Mouse (Mus musculus) testis, adult 10 weeks (tissue): ENCODE results near the gene Tac4. TPM values are rescaled to one million over a fixed set of nuclear protein-coding genes. Genes with fewer than 3 reads are reported as not detected.

ENCODE experiments used
- polyA plus RNA-seq: library from polyadenylated mRNA; stranded (reverse); fragments of 350-450 nt; fragmentation: Illumina TruSeq; extraction: RNeasy Lipid Tissue Mini Kit (QIAGEN cat#74804); gene quantifications from one replicate; pipeline ENCODE4 v1.2.3, GENCODE M21; 2014; ENCODE audit warnings: low read depth, low replicate concordance

Gene Tac4
- polyA plus RNA-seq = not detected

GRCm38 (mm10) chr11:95261178-95261751, at the start of gene Tac4:
Tac4 (plus strand) TSS chr11:95261529.

GRCm38 (mm10) chr11:95310007-95310647, 48.8 kb downstream of the Tac4 start, which contains the start of gene Kat7:
Kat7 (minus strand) TSS chr11:95310246.

Other genes starting within 250 kb of the Tac4 start
- gene Pdk2, start 220.2 kb upstream of the Tac4 start, polyA plus RNA-seq = 11.8 TPM
- gene Itga3, start 184.7 kb upstream of the Tac4 start, polyA plus RNA-seq = 0.07 TPM
- gene Dlx3, start 141.4 kb upstream of the Tac4 start, polyA plus RNA-seq = not detected
- gene Dlx4, start 115.3 kb upstream of the Tac4 start, polyA plus RNA-seq = 1.1 TPM
- gene Kat7, start 48.7 kb downstream of the Tac4 start, polyA plus RNA-seq = 121 TPM
- gene Fam117a, start 75.5 kb downstream of the Tac4 start, polyA plus RNA-seq = 1.2 TPM
- 22.6 TPM for gene Slc35b1, start 123.2 kb downstream of the Tac4 start, polyA plus RNA-seq
- gene Spop, start 152.6 kb downstream of the Tac4 start, polyA plus RNA-seq = 32.6 TPM